Mouse (Mus musculus): ENCODE results near the gene Gm6482. TPM values are rescaled to one million over a fixed set of nuclear protein-coding genes. Genes with fewer than 3 reads are reported as not detected.
"Not testable (repeated sequence)": the region's sequence is repeated elsewhere in the genome, so short reads cannot be mapped to it uniquely, and the experiment has no call there.

Gm6482 gene
- not detected in 2 replicates for polyA plus RNA-seq (2015; fragmentation: Nextera tagmentation; extraction: Ambion mirVana)

GRCm38 (mm10) chr14:41408181-41408580 is at the start of gene Gm6482:
Gene Gm6482 (minus strand): TSS chr14:41408281.
- DNase-seq (ENCODE audit: low spot score); H3K4me2 ChIP-seq (ENCODE audit: low read length); H3K4me1 ChIP-seq (replicated peaks; ENCODE audit: insufficient read depth, low read length); H3K36me3 ChIP-seq (ENCODE audit: insufficient read depth, low read length); H3K4me3 ChIP-seq (replicated peaks; ENCODE audit: low read depth, low read length); H3K27ac ChIP-seq; H3K27me3 ChIP-seq (ENCODE audit: insufficient read depth, low read length); ATAC-seq (replicated peaks; ENCODE audit: low FRiP score, low read depth); H3K9me3 ChIP-seq (replicated peaks; ENCODE audit: low read length); H3K9ac ChIP-seq (ENCODE audit: low read depth, low read length): not testable (repeated sequence)
- WGBS, result no CpG with 5 or more reads among the region's 2 CpGs

- not testable (repeated sequence) for H3K27me3 ChIP-seq (ENCODE audit: insufficient read depth, low read length); H3K4me3 ChIP-seq (replicated peaks; ENCODE audit: low read depth, low read length); ATAC-seq (replicated peaks; ENCODE audit: low FRiP score, low read depth); H3K4me1 ChIP-seq (replicated peaks; ENCODE audit: insufficient read depth, low read length); H3K9ac ChIP-seq (ENCODE audit: low read depth, low read length); DNase-seq (ENCODE audit: low spot score); H3K27ac ChIP-seq; H3K4me2 ChIP-seq (ENCODE audit: low read length); H3K9me3 ChIP-seq (replicated peaks; ENCODE audit: low read length); H3K36me3 ChIP-seq (ENCODE audit: insufficient read depth, low read length)
- WGBS, result no CpG with 5 or more reads among the region's 2 CpGs
These were observed 45.3 kb upstream of the Gm6482 start, which contains the start of gene Gm7954 for GRCm38 (mm10) chr14:41453418-41453817. Gene Gm7954 (minus strand): TSS chr14:41453518.

GRCm38 (mm10) chr14:41425393-41426075 is 17.5 kb upstream of the Gm6482 start:
- TF ChIP-seq CTCF (IDR thresholded peaks at IDR 0.05; ENCODE audit: low read depth), result peak; percentile 45; the same call in 1 of the 2 replicates
- H3K9me3 ChIP-seq (replicated peaks; ENCODE audit: low read length); H3K27me3 ChIP-seq (ENCODE audit: insufficient read depth, low read length); ATAC-seq (replicated peaks; ENCODE audit: low FRiP score, low read depth); H3K36me3 ChIP-seq (ENCODE audit: insufficient read depth, low read length); H3K27ac ChIP-seq; H3K4me3 ChIP-seq (replicated peaks; ENCODE audit: low read depth, low read length); H3K4me2 ChIP-seq (ENCODE audit: low read length); H3K9ac ChIP-seq (ENCODE audit: low read depth, low read length); H3K4me1 ChIP-seq (replicated peaks; ENCODE audit: insufficient read depth, low read length); DNase-seq (ENCODE audit: low spot score): not testable (repeated sequence)
- 9% methylated on average over 13 of the region's 16 CpGs for WGBS

GRCm38 (mm10) chr14:41424694-41425093 is 16.6 kb upstream of the Gm6482 start:
- not testable (repeated sequence) for H3K9ac ChIP-seq (ENCODE audit: low read depth, low read length); H3K4me2 ChIP-seq (ENCODE audit: low read length); H3K4me1 ChIP-seq (replicated peaks; ENCODE audit: insufficient read depth, low read length); ATAC-seq (replicated peaks; ENCODE audit: low FRiP score, low read depth); H3K9me3 ChIP-seq (replicated peaks; ENCODE audit: low read length); H3K36me3 ChIP-seq (ENCODE audit: insufficient read depth, low read length); H3K27me3 ChIP-seq (ENCODE audit: insufficient read depth, low read length); H3K27ac ChIP-seq; DNase-seq (ENCODE audit: low spot score); H3K4me3 ChIP-seq (replicated peaks; ENCODE audit: low read depth, low read length)
- 21% methylated on average over 12 of the region's 14 CpGs for WGBS

GRCm38 (mm10) chr14:41386279-41386678 is 21.8 kb downstream of the Gm6482 start, which contains the start of gene Gm7945:
Gene Gm7945 (minus strand): TSS chr14:41386379.
- H3K27me3 ChIP-seq (ENCODE audit: insufficient read depth, low read length); H3K4me1 ChIP-seq (replicated peaks; ENCODE audit: insufficient read depth, low read length); ATAC-seq (replicated peaks; ENCODE audit: low FRiP score, low read depth); H3K4me2 ChIP-seq (ENCODE audit: low read length); H3K4me3 ChIP-seq (replicated peaks; ENCODE audit: low read depth, low read length); H3K9ac ChIP-seq (ENCODE audit: low read depth, low read length); H3K9me3 ChIP-seq (replicated peaks; ENCODE audit: low read length); H3K27ac ChIP-seq; DNase-seq (ENCODE audit: low spot score); H3K36me3 ChIP-seq (ENCODE audit: insufficient read depth, low read length): not testable (repeated sequence)
- WGBS, result no CpG with 5 or more reads among the region's 3 CpGs

Other genes starting within 250 kb of the Gm6482 start
- gene Sftpd, start 223.1 kb downstream of the Gm6482 start, polyA plus RNA-seq (2015; fragmentation: Nextera tagmentation; extraction: Ambion mirVana), result 1.4 and 1.6 TPM in 2 replicates
- not detected in 2 replicates for gene Gm2832, start 129.5 kb downstream of the Gm6482 start, polyA plus RNA-seq (2015; fragmentation: Nextera tagmentation; extraction: Ambion mirVana)
- gene Gm5798, start 59.7 kb downstream of the Gm6482 start, polyA plus RNA-seq (2015; fragmentation: Nextera tagmentation; extraction: Ambion mirVana), result not detected in 2 replicates
- gene Gm7945, start 21.9 kb downstream of the Gm6482 start, polyA plus RNA-seq (2015; fragmentation: Nextera tagmentation; extraction: Ambion mirVana), result not detected in 2 replicates
- not detected in 2 replicates for gene Gm7954, start 45.2 kb upstream of the Gm6482 start, polyA plus RNA-seq (2015; fragmentation: Nextera tagmentation; extraction: Ambion mirVana)
- not detected in 2 replicates for gene Gm3486, start 81.2 kb upstream of the Gm6482 start, polyA plus RNA-seq (2015; fragmentation: Nextera tagmentation; extraction: Ambion mirVana)
- gene Gm7970, start 147.3 kb upstream of the Gm6482 start, polyA plus RNA-seq (2015; fragmentation: Nextera tagmentation; extraction: Ambion mirVana), result not detected in 2 replicates
- not detected in 2 replicates for gene 1700049E17Rik2, start 164.9 kb upstream of the Gm6482 start, polyA plus RNA-seq (2015; fragmentation: Nextera tagmentation; extraction: Ambion mirVana)
- gene Gm3072, start 216.3 kb upstream of the Gm6482 start, polyA plus RNA-seq (2015; fragmentation: Nextera tagmentation; extraction: Ambion mirVana), result not detected in 2 replicates
- not detected in 2 replicates for gene Gm3676, start 238.2 kb upstream of the Gm6482 start, polyA plus RNA-seq (2015; fragmentation: Nextera tagmentation; extraction: Ambion mirVana)